Mouse (Mus musculus): ENCODE measurements around the gene 1700015F17Rik. TPM values are rescaled to one million over a fixed set of nuclear protein-coding genes. Genes with fewer than 3 reads are reported as not detected.

Gene 1700015F17Rik
- total and polyA plus RNA-seq, 3 experiments: not detected

GRCm38 (mm10) chr5:5419992-5420455 is 58.9 kb downstream of the 1700015F17Rik start, which contains the start of gene Cdk14:
Cdk14 (minus strand) TSS chr5:5420312.
- Histone ChIP-seq H3K79me2 (ENCODE audit: control insufficient read depth, insufficient read depth, low read length, poor library complexity) (no peaks in the 10 kb centered on the region), H3K27me3 (ENCODE audit: control insufficient read depth in 1 of 2, insufficient read depth in 2 of 2, low read length in 2 of 2) (no peaks in the 10 kb centered on the region), H3K4me1 (ENCODE audit: control insufficient read depth in 1 of 2, insufficient read depth in 2 of 2, low read length in 2 of 2) (no peaks in the 10 kb centered on the region), H3K4me3 (ENCODE audit: control insufficient read depth in 1 of 2, insufficient read depth in 1 of 2, low read depth in 2 of 2, low read length in 2 of 2) (peak within 1 kb of the TSS; percentile 69 to 71; a peak in 3 of 4 replicates), H3K9me3 (replicated peaks; ENCODE audit: insufficient read depth, low read length) (no peaks in the 10 kb centered on the region), H3K27ac (ENCODE audit: control insufficient read depth, low read depth, low read length) (peak within 1 kb of the TSS; percentile 71), H3K36me3 (ENCODE audit: control insufficient read depth in 1 of 2, insufficient read depth in 2 of 2, low read length in 2 of 2) (no peaks in the 10 kb centered on the region), H3K9ac (ENCODE audit: control insufficient read depth, low read depth, low read length, poor library complexity, severe bottlenecking) (peak within 1 kb of the TSS; percentile 69)
- DNase-seq (ENCODE audit: low read depth, low spot score): peak; percentile 67
- TF ChIP-seq RAD21 (IDR thresholded peaks at IDR 0.05; ENCODE audit: low read depth, low read length) (no peak), TBP (IDR thresholded peaks at IDR 0.05; ENCODE audit: low read depth, low read length) (0 out of 2 replicates have a peak, but pooled peaks have one; percentile 50), POLR2A (IDR thresholded peaks at IDR 0.05; ENCODE audit: control insufficient read depth in 1 of 2, insufficient read depth in 1 of 2, low read depth in 1 of 2, low read length in 2 of 2, poor library complexity in 1 of 2) (peak in 1 of 2 experiments; percentile 35; a peak in 1 of 4 replicates), GATA1 (IDR thresholded peaks at IDR 0.05; ENCODE audit: low read depth, low read length) (no peak), ELF1 (IDR thresholded peaks at IDR 0.05; ENCODE audit: low read depth, low read length) (peak; percentile 57; the same call in 1 of the 2 replicates), ZMIZ1 (IDR thresholded peaks at IDR 0.05; ENCODE audit: low read depth, low read length) (no peak), MEF2A (IDR thresholded peaks at IDR 0.05; ENCODE audit: extremely low read depth, insufficient replicate concordance, low read depth, low read length, poor library complexity, severe bottlenecking) (no peak), USF2 (IDR thresholded peaks at IDR 0.05; ENCODE audit: borderline replicate concordance in 1 of 2, insufficient read depth in 1 of 2, low read depth in 1 of 2, low read length in 2 of 2) (no peak), HCFC1 (IDR thresholded peaks at IDR 0.05; ENCODE audit: low read depth, low read length) (peak; percentile 41; the same call in 1 of the 2 replicates)

DNA sequence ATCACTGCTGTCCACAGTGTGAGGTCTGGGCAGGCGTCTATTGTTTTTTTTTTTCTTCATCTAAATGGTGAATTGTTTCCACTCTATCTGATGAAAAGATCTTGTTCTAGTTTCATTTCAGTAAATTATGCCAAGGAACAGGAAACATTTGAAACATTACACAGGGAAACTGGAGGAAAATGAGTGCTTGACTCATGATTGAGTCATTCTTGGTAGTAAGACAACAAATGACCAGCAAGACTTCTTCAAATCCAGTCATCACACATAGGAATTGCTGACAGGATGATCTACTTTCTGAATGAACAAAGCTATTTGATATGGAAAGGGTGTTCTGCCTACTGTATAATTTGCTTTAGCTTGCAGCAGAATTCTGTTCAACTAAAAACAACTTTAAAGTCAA is 59.7 kb downstream of the 1700015F17Rik start:
- Histone ChIP-seq H3K9me3 (replicated peaks; ENCODE audit: insufficient read depth, low read length) (no peaks in the 10 kb centered on the region), H3K36me3 (ENCODE audit: control insufficient read depth in 1 of 2, insufficient read depth in 2 of 2, low read length in 2 of 2) (no peaks in the 10 kb centered on the region), H3K4me3 (ENCODE audit: control insufficient read depth in 1 of 2, insufficient read depth in 1 of 2, low read depth in 2 of 2, low read length in 2 of 2) (no peak overlapping the region), H3K9ac (ENCODE audit: control insufficient read depth, low read depth, low read length, poor library complexity, severe bottlenecking) (no peak overlapping the region), H3K27me3 (ENCODE audit: control insufficient read depth in 1 of 2, insufficient read depth in 2 of 2, low read length in 2 of 2) (no peaks in the 10 kb centered on the region), H3K27ac (ENCODE audit: control insufficient read depth, low read depth, low read length) (no peak overlapping the region), H3K79me2 (ENCODE audit: control insufficient read depth, insufficient read depth, low read length, poor library complexity) (no peaks in the 10 kb centered on the region), H3K4me1 (ENCODE audit: control insufficient read depth in 1 of 2, insufficient read depth in 2 of 2, low read length in 2 of 2) (no peaks in the 10 kb centered on the region)
- DNase-seq (ENCODE audit: low read depth, low spot score): no peak
- no peak for TF ChIP-seq ZMIZ1 (IDR thresholded peaks at IDR 0.05; ENCODE audit: low read depth, low read length)
- TF ChIP-seq POLR2AphosphoS2 (IDR thresholded peaks at IDR 0.05; ENCODE audit: low read length): no peak
- TF ChIP-seq MEF2A (IDR thresholded peaks at IDR 0.05; ENCODE audit: extremely low read depth, insufficient replicate concordance, low read depth, low read length, poor library complexity, severe bottlenecking): no peak

DNA sequence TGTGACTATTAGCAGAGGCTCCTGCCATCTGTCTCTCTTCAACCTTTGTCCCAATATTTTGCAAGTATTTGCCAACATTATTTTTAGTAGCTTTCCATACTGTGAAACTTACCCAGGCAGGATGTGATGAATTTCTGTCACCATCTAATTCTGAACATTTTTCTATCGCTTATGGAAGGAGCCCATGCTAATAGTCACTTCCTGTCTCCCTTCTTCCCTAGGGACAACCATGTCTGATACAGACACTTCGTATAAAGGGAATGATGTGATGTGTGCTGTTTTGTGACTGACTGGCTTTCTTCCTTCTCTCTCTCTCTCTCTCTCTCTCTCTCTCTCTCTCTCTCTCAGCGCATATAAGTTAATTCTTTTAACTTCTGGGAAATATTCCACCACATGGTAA is 64.1 kb downstream of the 1700015F17Rik start:
- no peaks in the 10 kb centered on the region for H3K9me3 ChIP-seq (replicated peaks; ENCODE audit: insufficient read depth, low read length)
- H3K36me3 ChIP-seq (ENCODE audit: control insufficient read depth in 1 of 2, insufficient read depth in 2 of 2, low read length in 2 of 2): no peaks in the 10 kb centered on the region
- no peak overlapping the region for H3K27ac ChIP-seq (ENCODE audit: control insufficient read depth, low read depth, low read length)
- no peaks in the 10 kb centered on the region for H3K4me1 ChIP-seq (ENCODE audit: control insufficient read depth in 1 of 2, insufficient read depth in 2 of 2, low read length in 2 of 2)
- H3K79me2 ChIP-seq (ENCODE audit: control insufficient read depth, insufficient read depth, low read length, poor library complexity): no peaks in the 10 kb centered on the region
- no peak for TF ChIP-seq GABPA (IDR thresholded peaks at IDR 0.05; ENCODE audit: low read depth, low read length)
- no peak for TF ChIP-seq TBP (IDR thresholded peaks at IDR 0.05; ENCODE audit: low read depth, low read length)
- no peak overlapping the region for H3K9ac ChIP-seq (ENCODE audit: control insufficient read depth, low read depth, low read length, poor library complexity, severe bottlenecking)
- no peak overlapping the region for H3K4me3 ChIP-seq (ENCODE audit: control insufficient read depth in 1 of 2, insufficient read depth in 1 of 2, low read depth in 2 of 2, low read length in 2 of 2)
- no peaks in the 10 kb centered on the region for H3K27me3 ChIP-seq (ENCODE audit: control insufficient read depth in 1 of 2, insufficient read depth in 2 of 2, low read length in 2 of 2)
- no peak for DNase-seq (ENCODE audit: low read depth, low spot score)
